Mouse (Mus musculus) CD4-positive helper T cell, adult 2 months (primary cell): ENCODE data around the gene Abcb9.

Experiments used
- DNase-seq: peaks from one replicate; pipeline ENCODE4 v3.0.0-alpha.2; 2012; ENCODE audit warnings: low read depth, missing footprints, low spot score

Abcb9 gene

GRCm38 (mm10) chr5:124014791-124015251, 80.8 kb downstream of the Abcb9 start:
- no peak for DNase-seq

- DNase-seq, result no peak
Measured at GRCm38 (mm10) chr5:124014180-124014579, 81.4 kb downstream of the Abcb9 start.

- DNase-seq, result no peak
Measured at GRCm38 (mm10) chr5:124013747-124014146, 81.9 kb downstream of the Abcb9 start.

DNA sequence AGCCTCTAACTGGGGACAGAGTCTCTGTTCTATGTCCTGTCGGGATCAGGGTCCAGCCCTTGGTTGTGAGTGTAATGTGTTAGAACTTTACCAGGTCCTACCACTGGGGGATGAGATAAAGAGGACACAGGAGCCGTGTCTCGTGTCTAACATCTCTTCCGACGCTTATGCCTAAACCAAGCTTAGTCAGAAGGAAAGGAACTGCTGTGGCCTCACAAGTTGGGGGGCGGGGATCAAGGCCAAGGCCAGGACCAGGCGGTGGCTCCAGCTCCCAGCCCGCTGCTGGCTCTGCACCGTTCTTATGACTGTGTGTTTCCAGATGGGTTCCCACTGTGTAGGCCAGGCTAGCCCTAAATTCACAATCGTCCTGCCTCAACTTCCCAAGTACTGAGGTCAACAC, 82.7 kb downstream of the Abcb9 start:
- no peak for DNase-seq

GRCm38 (mm10) chr5:124011927-124012326, 83.7 kb downstream of the Abcb9 start:
- no peak for DNase-seq
